Mouse (Mus musculus) T-helper 17 cell (primary cell): Measurements from ENCODE around the gene Yif1a.

ENCODE experiments used
- in situ Hi-C, 2 experiments: fragments of 300-600 bp; cut with MboI, MseI; formaldehyde crosslinking; loops; 1 replicate in 1 of 2; 2 replicates in 1 of 2; pipeline ENCODE4 v1.15.1; 2025; ENCODE audit warnings: high pct_unique_total_duplicates in 2 of 2

Gene Yif1a

DNA sequence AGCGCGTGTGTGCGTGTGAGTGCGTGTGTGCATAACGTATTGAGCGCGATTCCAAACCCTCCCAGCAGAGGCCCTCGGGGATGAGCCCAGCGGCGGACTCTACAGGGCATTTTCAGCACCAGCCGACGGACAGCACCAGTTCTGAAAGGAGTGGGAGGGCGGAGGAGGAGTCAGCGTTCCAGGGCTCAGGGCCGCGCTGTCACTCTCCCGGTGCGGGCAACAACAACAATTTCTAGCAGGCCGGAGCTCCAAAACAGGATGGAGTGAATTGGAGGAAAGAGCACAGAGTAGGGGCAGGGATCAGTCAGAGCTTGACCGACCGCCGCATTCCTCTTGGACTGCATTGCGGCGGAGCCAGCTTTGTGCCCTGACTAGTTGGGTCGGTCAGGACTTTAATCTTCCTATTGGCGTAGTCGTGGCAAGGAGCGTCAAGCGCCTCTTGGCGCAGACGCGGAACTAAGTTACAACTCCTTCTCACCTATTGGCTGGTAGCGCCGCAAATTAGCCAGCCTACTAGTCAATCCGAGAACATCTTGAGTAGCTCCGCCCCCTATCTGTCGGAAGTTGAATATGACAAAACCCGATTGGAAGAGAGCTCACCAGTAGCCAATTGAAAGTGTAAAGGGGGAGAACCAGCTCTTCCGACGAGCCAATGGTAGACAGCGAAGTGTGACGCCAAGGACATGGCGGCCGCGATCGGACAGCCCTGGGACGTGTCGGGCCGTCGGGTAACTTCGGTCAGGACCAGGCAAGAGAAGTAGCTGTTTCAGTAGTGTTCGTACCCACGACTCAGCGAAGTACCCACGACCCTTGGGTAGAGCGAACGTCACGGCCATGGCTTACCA lies at the start of gene Yif1a:
Gene Yif1a (plus strand): TSS at position 655 of the 845 bp plus-strand sequence.
- in situ Hi-C loops, result no loop called here

DNA sequence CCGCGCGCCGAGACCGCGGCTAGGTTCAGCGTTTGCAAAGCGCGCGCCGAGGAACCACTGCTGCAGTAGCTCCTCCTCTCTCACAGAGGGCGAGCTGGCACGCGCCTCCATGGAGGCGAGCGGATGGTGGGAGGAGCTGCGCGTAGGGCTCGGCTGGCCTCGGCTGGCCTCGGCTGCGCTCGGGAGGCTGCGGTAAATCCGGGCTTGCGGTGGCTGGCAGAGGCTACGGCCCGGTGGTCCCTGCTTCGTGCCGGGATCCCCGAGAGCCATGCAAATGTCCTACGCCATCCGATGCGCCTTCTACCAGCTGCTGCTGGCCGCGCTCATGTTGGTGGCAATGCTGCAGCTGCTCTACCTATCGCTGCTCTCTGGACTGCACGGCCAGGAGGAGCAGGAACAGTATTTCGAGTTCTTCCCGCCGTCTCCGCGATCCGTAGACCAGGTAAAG lies 49.6 kb upstream of the Yif1a start, which contains the start of the genes B4gat1 and AC124502.3:
Gene B4gat1 (plus strand): TSS at position 118 of the 448 bp plus-strand sequence.
Gene AC124502.3 (plus strand): TSS at position 183 of the 448 bp plus-strand sequence.
- in situ Hi-C loops, result no loop called here

DNA sequence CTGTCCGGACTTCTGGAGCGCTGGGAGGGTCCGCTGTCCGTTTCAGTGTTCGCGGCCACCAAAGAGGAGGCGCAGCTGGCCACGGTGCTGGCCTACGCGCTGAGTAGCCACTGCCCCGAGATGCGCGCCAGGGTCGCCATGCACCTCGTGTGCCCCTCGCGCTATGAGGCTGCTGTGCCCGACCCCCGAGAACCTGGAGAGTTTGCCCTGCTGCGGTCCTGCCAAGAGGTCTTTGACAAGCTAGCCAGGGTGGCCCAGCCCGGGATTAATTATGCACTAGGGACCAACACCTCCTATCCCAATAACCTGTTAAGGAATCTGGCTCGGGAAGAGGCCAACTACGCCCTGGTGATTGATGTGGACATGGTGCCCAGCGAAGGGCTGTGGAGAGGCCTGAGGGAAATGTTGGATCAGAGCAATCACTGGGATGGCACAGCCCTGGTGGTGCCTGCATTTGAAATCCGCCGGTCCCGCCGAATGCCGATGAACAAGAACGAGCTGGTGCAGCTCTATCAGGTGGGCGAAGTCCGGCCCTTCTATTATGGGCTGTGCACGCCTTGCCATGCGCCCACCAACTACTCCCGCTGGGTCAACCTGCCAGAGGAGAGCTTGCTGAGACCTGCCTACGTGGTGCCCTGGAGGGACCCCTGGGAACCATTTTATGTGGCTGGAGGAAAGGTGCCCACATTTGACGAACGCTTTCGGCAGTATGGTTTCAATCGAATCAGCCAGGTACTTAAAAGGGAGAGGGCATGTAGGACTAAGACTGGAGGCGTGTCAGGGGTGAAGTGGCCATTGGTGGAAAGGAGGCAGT lies 48.8 kb upstream of the Yif1a start:
- in situ Hi-C loops, result no loop called here

DNA sequence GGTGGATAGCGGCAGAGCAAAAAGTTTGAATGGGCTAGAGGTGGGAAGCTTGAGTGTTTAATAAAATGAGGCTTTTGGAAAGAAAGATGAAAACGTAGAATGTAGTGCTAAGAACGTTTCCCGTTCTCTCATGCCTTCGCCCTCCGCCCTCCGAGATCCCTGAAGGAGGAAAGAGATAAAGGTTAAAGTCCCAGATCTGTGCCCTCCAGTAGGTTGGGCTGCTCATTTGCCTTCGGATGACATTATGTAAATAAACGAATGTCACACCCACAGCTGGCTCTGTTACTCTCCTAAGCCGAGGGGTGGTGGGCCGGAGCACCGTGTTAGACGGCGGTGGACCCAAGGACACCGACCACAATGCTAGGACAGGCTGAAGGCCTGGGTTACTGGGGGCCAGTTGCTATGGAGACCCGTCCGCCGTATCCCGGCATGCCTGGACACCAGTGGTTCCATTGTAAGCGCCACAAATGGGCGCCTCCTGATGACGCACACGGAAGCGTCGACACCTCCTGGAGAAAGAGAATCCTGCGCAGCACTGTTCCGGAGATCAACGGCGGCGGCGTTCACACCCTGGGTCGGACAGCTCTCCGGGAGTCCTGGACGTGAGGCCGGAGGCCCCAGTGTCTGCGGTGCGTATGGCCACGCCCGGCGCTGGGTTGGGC lies 47.3 kb upstream of the Yif1a start, which contains the start of gene Brms1:
Gene Brms1 (plus strand): TSS at position 493 of the 662 bp plus-strand sequence.
- in situ Hi-C loops, result no loop called here

DNA sequence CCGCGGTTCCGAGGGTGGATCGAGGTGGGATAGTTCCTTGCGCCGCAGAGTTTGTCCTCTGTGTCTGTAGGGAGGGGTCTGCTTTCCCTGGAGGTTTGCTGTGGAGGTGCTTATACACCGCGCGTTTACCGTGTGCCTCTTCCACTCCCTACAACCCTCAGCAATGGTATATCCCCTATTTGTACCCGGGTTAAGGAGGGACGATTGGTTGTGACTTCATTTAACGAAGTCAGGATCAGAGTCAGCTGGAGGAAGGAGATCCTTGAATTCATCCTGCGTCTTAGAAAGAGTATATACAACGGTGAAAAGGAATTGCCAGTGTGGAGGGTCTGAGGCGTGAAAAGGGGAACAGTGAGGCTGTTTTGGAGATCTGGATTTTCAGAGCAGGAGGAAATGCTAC lies 46.8 kb upstream of the Yif1a start:
- in situ Hi-C loops, result no loop called here

DNA sequence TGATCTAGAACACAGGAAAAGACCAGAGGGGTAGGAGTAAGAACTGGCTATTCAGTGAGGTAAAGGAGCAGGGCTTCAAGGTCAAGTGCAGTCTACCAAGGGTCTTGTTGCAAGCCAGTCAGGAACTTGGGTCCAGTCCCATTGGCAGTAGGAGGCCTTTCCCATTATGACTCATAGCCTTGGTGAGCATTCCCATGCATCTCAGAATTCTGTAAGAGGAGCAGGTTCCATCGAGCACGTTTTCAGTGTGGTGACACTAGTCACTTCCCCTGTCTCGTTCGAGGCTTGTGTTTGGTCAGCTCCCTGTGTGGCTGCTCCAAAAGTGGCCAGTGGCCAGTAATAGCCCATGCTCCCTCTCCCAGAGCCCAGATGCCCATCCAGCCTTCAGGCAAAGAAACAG lies 42.8 kb upstream of the Yif1a start:
- in situ Hi-C loops, result no loop called here

DNA sequence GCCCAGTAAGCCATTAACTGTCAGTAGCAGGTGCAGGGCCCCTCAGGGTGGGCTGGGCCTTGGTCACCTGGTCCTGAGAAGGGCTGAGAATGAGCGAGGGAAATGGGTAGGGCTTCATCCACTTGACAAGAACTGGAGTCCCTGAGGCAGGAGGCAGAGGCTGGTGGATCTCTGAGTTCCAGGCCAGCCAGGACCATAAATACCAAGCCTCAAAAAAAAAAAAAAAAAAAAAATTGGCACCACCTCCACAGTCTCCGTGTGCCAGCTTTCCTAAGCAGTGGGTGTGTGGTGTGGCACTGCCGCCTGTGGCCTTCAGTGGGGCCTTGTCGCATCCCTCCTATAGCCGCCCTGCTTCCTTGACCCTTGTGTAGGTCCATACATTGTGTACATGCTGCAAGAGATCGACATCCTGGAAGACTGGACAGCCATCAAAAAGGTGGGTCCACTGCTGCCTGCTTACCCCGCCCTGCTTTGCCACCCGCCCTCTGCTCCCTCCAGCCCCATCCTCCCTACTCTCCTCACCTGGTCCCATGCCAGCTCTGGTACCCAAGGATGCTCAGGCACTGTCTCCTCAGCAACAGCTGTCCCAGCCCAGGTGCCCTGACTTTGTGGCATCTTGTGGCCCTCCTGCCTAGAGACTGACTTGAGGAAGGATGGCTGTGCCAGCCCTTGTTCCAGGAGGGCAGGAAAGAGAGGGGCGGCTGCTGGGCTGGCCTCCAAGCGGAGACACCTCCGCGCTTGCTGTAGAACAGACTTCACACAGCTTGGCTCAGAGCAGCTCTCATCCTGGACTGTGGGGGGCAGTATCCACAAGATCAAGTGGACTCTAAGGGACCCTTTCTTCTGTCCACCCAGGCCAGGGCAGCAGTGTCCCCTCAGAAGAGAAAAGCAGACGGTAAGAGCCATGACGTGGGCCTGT lies 39.9 kb upstream of the Yif1a start:
- in situ Hi-C loops, result no loop called here

DNA sequence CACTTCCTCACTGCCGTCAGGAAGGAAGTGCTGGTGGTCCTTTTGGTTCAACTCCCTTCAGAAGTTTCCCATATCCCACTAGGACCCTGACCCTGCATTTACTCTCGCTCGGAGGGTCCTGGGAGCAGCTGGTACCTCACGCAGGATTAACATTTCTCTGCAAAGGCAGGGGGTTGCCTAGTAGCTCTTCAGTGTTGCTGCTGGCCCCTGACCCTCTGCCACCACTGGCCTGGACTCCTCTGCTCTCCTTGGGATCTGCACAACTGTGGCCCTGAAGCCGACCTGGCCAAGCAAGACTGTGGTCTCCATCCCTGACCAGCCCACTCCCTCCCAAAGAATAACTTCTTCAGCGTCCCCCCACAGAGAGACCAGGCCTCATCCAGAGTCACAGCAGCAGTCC lies 39.0 kb upstream of the Yif1a start:
- in situ Hi-C loops, result no loop called here

DNA sequence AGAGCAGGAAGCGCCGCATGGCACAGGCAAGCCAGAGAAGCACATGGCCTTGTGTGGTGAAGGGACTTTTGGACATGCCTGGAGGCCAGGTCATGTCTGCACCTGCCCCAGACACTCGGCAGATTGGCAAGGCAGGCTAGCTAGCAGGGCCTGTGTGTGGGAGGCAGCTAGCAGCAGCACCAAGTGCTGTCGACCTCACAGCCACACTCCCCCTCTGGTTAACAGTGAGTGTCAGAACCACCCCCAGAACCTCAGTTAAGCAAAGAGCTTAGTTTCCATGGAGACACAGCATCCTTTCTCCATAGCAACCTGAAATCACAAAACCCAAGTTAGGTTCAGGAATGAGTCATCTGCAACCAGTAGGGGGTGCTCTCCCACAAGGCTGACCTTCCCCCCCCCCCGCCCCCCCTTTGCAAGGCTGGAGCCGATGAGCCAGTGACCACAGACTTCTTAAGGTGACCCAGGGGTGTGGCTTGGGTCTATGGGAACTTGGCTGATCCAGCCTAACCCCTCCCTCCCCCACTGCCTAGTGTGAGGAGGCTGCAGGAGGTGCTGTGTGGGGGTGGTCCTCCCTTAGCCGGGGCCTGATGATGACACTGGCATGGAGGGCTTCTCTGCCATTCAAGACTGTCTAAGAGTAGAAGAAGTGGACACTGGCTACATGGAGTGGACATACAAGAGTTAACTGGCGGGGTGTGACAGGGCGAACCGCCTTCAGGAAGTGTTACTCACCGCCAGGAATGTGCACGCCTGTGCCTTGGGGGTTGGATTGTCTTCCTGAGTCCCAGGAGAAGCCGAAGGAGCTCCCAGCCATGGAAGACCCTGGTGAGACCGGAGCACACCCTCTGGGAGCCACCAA lies 38.1 kb upstream of the Yif1a start, which contains the start of gene Rin1:
Gene Rin1 (plus strand): TSS at position 435 of the 859 bp plus-strand sequence.
- in situ Hi-C loops, result no loop called here

DNA sequence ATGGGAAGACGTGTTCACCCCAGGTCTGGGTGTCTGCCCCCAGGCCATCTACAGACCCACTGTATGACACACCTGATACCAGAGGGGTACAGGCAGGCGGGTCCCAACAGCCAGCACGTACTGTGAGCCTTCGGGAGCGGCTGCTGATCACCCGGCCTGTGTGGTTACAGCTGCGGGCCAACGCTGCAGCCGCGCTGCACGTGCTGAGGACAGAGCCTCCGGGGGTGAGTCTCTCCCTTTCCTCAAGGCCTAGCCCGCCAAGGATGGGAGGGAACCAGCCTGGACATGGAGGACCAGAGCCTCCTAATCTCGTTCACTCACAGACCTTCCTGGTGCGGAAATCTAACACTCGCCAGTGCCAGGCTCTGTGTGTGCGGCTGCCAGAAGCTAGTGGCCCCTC lies 37.3 kb upstream of the Yif1a start:
- in situ Hi-C loops, result no loop called here

DNA sequence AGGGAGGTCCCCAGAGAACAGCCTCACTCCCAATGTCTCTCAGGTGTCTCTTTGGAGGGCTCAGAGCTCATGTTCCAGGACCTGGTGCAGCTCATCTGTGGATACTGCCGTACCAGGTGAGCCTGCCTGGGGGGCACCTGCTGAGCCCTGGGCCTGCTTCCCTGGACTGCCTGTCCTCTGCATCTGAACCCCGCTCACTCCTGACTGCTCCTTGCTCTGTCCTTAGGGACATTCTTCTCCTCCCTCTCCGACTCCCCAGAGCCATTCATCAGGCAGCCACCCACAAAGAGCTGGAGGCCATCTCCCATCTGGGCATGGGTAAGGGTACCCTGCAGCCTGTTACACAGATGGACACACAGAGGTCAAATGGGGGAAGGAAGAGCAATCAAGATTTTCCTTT lies 36.8 kb upstream of the Yif1a start:
- in situ Hi-C loops, result no loop called here

DNA sequence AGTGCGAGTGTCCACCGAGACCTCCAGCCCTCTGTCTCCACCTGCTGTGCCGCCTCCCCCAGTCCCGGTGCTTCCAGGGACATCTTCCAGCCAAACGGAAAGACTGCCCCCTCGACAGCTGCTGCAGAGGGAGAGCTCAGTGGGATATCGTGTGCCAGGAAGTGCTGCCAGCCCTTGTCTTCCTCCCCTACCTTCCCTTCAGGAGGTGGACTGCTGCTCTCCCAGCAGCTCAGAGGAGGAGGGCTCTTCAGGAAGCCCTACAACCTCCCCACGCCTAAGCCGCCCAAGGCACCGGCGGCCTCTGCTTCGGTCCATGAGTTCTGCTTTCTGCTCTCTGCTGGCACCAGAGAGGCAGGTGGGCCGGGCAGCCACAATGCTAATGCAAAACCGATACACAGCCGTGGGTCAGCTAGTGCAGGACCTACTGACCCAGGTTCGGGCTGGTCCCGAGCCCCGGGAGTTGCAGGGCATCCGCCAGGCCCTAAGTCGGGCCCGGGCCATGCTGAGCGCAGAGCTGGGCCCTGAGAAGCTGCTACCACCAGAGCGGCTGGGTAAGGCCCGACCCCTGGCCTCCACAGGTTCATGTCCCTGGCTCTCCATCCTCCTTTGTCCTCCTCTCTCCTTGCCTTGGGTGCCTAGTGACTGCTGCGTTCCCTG lies 36.0 kb upstream of the Yif1a start:
- in situ Hi-C loops, result no loop called here

DNA sequence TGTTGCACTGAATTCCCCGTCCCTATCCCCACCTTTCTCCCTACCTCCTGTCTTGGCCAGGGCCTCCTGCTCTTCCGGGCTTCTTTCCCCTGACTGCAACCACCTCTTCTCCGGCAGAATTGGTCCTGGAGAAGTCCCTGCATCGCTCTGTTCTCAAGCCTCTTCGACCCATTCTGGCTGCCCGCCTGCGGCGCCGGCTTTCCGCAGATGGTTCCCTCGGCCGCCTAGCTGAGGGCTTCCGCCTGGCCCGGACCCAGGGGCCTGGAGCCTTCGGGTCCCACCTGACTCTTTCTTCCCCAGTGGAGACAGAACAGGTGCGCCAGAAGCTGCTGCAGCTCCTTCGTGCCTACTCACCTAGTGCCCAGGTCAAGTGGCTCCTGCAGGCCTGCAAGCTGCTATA lies 35.5 kb upstream of the Yif1a start:
- in situ Hi-C loops, result no loop called here

DNA sequence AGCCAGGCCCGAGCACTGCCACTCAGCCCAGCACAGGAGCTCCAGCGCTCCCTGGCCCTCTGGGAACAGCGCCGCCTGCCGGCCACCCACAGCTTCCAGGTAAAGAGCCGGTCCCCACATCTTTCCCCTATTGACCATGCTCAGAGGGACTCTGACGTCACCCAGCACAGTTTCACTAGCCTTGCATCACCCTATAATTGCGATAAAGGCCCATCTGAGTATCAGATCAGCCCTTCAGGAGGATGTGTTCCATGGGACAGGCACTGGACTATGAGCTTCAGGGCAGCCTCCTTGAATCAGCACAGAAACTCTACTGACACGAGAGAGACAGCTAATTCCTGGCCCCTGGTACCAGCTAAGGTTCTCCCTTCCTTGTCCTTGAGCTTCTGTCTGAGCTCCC lies 34.4 kb upstream of the Yif1a start:
- in situ Hi-C loops, result no loop called here

DNA sequence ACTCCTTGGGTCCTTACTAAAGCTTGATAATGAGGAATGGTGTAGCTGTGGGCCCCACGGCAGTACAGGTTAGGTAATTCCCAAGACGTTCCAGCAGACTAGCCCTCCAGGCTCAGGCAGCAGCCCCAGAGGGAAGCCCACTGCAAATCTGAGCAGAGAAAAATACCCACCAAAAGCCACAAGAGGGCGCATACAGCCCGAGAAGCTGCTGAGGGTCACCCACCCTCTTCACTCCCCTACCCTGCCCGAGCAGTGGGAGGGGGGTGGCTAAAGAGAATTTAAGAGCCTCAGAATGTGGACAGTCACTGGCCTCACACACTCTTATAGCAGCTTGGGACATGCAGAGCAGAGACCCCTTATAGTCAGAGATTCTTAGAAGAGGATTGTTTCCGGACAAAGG lies 32.1 kb upstream of the Yif1a start:
- in situ Hi-C loops, result no loop called here

DNA sequence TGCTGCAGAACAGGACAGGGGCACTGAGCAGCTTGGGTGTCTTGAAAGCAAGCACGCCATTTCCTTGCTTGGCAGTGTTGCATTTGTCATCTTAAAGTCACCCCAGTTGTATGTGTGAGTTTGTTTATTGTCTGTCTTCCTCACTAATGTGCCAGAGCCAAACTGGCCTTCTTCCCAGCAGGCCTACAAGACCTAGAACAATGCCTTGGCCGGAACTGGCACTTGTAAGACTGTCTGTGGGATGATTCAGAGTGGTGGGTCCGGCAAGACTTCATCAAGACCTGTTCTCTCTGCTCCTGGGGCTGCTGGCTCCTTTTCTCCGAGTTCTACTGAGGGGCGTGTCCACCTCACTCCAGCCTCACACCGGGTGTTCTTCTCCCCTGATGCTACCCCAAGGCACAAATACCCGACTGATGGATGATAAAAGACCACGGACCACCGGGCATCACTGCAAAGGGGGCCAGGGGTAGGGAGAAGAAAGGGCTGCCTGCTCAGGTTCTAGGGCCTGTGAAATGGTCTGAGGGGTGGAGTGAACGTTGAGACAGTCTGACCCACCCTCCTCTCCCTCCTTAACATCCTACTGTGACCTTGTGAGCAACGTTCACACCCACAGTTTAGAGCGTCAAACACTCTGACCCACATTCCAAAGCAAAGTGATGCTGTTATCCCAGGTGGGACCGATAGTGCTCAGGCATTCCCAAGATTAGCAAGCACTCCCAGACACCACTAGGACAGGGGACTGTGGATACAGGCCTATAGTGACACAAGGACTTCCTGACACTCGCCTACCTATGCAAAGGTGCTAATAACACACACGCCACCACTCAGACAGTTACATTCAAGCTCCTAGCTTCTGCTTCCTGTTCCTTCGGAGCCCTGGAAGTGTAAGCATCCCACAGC lies 30.2 kb upstream of the Yif1a start:
- in situ Hi-C loops, result no loop called here

DNA sequence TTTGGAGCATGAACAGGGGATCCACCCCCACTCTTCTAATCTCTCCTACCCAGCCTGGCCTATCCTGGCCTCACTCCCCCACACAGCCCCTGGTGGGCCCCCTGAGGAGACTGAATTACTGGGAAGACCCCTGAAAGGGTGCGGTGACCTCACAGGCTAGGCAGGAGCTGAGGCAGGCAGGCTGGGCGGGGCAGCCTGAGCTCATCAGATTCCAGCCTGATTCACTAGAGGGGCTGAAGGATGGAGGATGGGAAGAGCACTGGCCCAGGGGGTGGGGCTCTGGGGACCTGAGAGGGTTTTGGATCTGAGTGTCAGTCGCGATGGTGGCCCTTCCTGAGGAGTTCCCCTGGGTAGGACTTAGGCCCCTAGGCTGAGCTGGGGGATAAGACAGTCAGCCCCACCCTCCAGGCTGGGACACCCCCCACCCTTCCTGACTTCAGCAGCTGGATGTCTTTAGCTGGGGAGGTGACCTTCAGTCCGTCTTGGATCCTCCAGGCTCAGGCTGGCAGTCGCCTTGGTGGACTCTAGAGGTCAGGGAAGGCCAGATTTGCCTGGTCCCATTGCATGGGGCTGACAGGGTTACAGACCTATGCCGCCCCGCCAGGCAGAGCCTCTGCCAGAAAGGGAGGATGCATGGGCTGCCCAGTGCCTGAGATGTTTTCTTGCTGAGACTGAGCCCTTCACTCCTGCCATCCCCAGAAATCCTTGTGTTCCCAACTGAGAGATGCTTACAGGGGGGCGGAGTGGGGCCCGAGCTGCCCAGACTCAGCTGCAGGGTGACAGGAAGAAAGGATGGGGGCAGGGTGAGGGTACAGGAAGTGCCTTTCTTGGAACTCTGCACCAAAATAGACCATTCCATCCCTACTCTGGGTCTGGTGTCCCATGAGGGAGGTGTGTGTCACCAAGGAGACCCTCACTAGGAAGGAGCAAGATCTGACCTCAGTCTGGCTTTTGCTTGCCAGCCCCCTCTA lies 29.3 kb upstream of the Yif1a start:
- in situ Hi-C loops, result no loop called here
